Mouse (Mus musculus): ENCODE results near the gene Prrc2b.

GRCm38 (mm10) chr2:32153041-32153790 is 2.3 kb downstream of the Prrc2b start:
- TF ChIP-seq POLR2A (IDR thresholded peaks at IDR 0.05; ENCODE audit: control insufficient read depth, low read depth, low read length) (no peak), CTCF (IDR thresholded peaks at IDR 0.05; ENCODE audit: control insufficient read depth, insufficient read depth, insufficient replicate concordance, low read depth, low read length) (no peak)

Data from testis, adult 2 months (tissue).